Mouse (Mus musculus): ENCODE data around the gene Bdh1. TPM values are rescaled to one million over a fixed set of nuclear protein-coding genes. Genes with fewer than 3 reads are reported as not detected.

The Bdh1 gene
- polyA plus RNA-seq, 1 experiment: 140 TPM

GRCm38 (mm10) chr16:31507457-31507755 lies 85.3 kb downstream of the Bdh1 start:
- TF ChIP-seq CTCF (IDR thresholded peaks at IDR 0.05; ENCODE audit: extremely low read depth, insufficient read depth, low read length) (no peak), POLR2A (IDR thresholded peaks at IDR 0.05; ENCODE audit: extremely low read depth, insufficient read depth, low read length) (peak; percentile 28; the same call in 1 of the 2 replicates)
- peaks cover 8% of the 10 kb centered on the region for H3K4me1 ChIP-seq (ENCODE audit: control insufficient read depth, insufficient read depth, low read length)
- no peak overlapping the region for H3K4me3 ChIP-seq (ENCODE audit: insufficient read depth, low read length)
- H3K27ac ChIP-seq (ENCODE audit: insufficient read depth, low read length): no peak overlapping the region

GRCm38 (mm10) chr16:31507794-31508526 lies 85.9 kb downstream of the Bdh1 start:
- peaks cover 8% of the 10 kb centered on the region for H3K4me1 ChIP-seq (ENCODE audit: control insufficient read depth, insufficient read depth, low read length)
- no peak overlapping the region for H3K27ac ChIP-seq (ENCODE audit: insufficient read depth, low read length)
- TF ChIP-seq CTCF (IDR thresholded peaks at IDR 0.05; ENCODE audit: extremely low read depth, insufficient read depth, low read length) (no peak), POLR2A (IDR thresholded peaks at IDR 0.05; ENCODE audit: extremely low read depth, insufficient read depth, low read length) (no peak)
- no peak overlapping the region for H3K4me3 ChIP-seq (ENCODE audit: insufficient read depth, low read length)

Other genes with a start within 250 kb of the Bdh1 start
- gene Acap2, start 221.0 kb upstream of the Bdh1 start, polyA plus RNA-seq (2012; rRNA removed): 53.1 and 57.7 TPM in 2 replicates
- 62.2 and 64.2 TPM in 2 replicates for gene Ppp1r2, start 147.0 kb upstream of the Bdh1 start, polyA plus RNA-seq (2012; rRNA removed)
- gene Apod, start 107.5 kb upstream of the Bdh1 start, polyA plus RNA-seq (2012; rRNA removed): 224 and 296 TPM in 2 replicates
- gene Dlg1, start 241.2 kb downstream of the Bdh1 start, polyA plus RNA-seq (2012; rRNA removed): 107 and 109 TPM in 2 replicates

Data from cortical plate, adult 2 months (tissue).